Mouse (Mus musculus): ENCODE measurements around the gene Alk. TPM values are rescaled to one million over a fixed set of nuclear protein-coding genes. Genes with fewer than 3 reads are reported as not detected.
A peak's percentile ranks its signal among the peaks of the same experiment; 100 is the strongest.

Gene Alk
- total and polyA plus RNA-seq, 3 experiments = 0.02 TPM; not detected in 2

GRCm38 (mm10) chr17:72017329-72017728 lies 587.1 kb downstream of the Alk start:
- Histone ChIP-seq H3K27me3 (ENCODE audit: control insufficient read depth, insufficient read depth, low read length) (no peaks in the 10 kb centered on the region), H3K4me1 (ENCODE audit: control insufficient read depth, insufficient read depth, low read length) (no peaks in the 10 kb centered on the region), H3K79me2 (replicated peaks; ENCODE audit: control insufficient read depth, insufficient read depth, low read length) (no peaks in the 10 kb centered on the region), H3K9ac (ENCODE audit: low read depth, low read length) (no peak overlapping the region), H3K27ac (no peak overlapping the region), H3K36me3 (ENCODE audit: control insufficient read depth, insufficient read depth, low read length) (no peaks in the 10 kb centered on the region), H3K4me3 (no peak overlapping the region)
- DNase-seq = no peak
- intact Hi-C loops (cut with DNase I) = no loop called here
- no peak for TF ChIP-seq POLR2A (IDR thresholded peaks at IDR 0.05; ENCODE audit: insufficient read depth, low read depth, low read length)
- TF ChIP-seq EP300 (IDR thresholded peaks at IDR 0.05; ENCODE audit: insufficient read depth, low read depth, low read length) = no peak
- no peak for TF ChIP-seq CTCF (IDR thresholded peaks at IDR 0.05)

- intact Hi-C loops (cut with DNase I) = no loop called here
- H3K4me3 ChIP-seq = no peak overlapping the region
- H3K27ac ChIP-seq = no peak overlapping the region
- 87% methylated on average over 3 of the region's 3 CpGs for WGBS
- no peak for DNase-seq
- no peak overlapping the region for H3K9ac ChIP-seq (ENCODE audit: low read depth, low read length)
- H3K4me1 ChIP-seq (ENCODE audit: control insufficient read depth, insufficient read depth, low read length) = no peaks in the 10 kb centered on the region
- no peaks in the 10 kb centered on the region for H3K27me3 ChIP-seq (ENCODE audit: control insufficient read depth, insufficient read depth, low read length)
- no peaks in the 10 kb centered on the region for H3K79me2 ChIP-seq (replicated peaks; ENCODE audit: control insufficient read depth, insufficient read depth, low read length)
- no peaks in the 10 kb centered on the region for H3K36me3 ChIP-seq (ENCODE audit: control insufficient read depth, insufficient read depth, low read length)
- TF ChIP-seq POLR2A (IDR thresholded peaks at IDR 0.05; ENCODE audit: insufficient read depth, low read depth, low read length) = no peak
- no peak for TF ChIP-seq EP300 (IDR thresholded peaks at IDR 0.05; ENCODE audit: insufficient read depth, low read depth, low read length)
- TF ChIP-seq CTCF (IDR thresholded peaks at IDR 0.05) = no peak
Observed at GRCm38 (mm10) chr17:72015253-72015652, 589.2 kb downstream of the Alk start.

GRCm38 (mm10) chr17:72012775-72013174 lies 591.7 kb downstream of the Alk start:
- 77% methylated on average over 9 of the region's 9 CpGs for WGBS
- H3K4me1 ChIP-seq (ENCODE audit: control insufficient read depth, insufficient read depth, low read length) = no peaks in the 10 kb centered on the region
- no peaks in the 10 kb centered on the region for H3K27me3 ChIP-seq (ENCODE audit: control insufficient read depth, insufficient read depth, low read length)
- no peak overlapping the region for H3K9ac ChIP-seq (ENCODE audit: low read depth, low read length)
- TF ChIP-seq POLR2A (IDR thresholded peaks at IDR 0.05; ENCODE audit: insufficient read depth, low read depth, low read length) (no peak), CTCF (IDR thresholded peaks at IDR 0.05) (no peak), EP300 (IDR thresholded peaks at IDR 0.05; ENCODE audit: insufficient read depth, low read depth, low read length) (no peak)
- DNase-seq = no peak
- H3K79me2 ChIP-seq (replicated peaks; ENCODE audit: control insufficient read depth, insufficient read depth, low read length) = no peaks in the 10 kb centered on the region
- intact Hi-C loops (cut with DNase I) = no loop called here
- H3K27ac ChIP-seq = no peak overlapping the region
- no peaks in the 10 kb centered on the region for H3K36me3 ChIP-seq (ENCODE audit: control insufficient read depth, insufficient read depth, low read length)
- no peak overlapping the region for H3K4me3 ChIP-seq

DNA sequence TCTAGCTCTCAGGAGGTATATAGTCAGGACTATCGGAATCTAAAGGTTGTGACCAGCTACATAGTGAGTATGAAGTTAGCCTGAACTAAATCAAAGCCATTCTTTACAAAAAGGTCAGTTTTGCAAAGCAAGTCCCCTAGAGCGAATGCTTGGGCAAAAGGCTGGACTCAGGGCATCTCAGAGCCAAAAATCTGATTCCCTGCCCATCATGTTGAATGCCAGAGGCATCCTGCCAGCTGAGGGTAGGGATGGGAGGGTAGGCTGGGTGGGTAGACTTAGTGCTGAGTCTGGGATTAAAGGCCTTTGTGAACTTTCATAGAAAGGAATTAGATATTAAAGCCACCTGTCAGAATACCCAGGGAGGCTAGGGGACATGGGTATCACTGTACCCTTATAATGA lies 594.6 kb downstream of the Alk start:
- TF ChIP-seq CTCF (IDR thresholded peaks at IDR 0.05) = no peak
- DNase-seq = no peak
- Histone ChIP-seq H3K9ac (ENCODE audit: low read depth, low read length) (no peak overlapping the region), H3K4me3 (no peak overlapping the region), H3K27me3 (ENCODE audit: control insufficient read depth, insufficient read depth, low read length) (no peaks in the 10 kb centered on the region), H3K4me1 (ENCODE audit: control insufficient read depth, insufficient read depth, low read length) (no peaks in the 10 kb centered on the region), H3K27ac (no peak overlapping the region), H3K79me2 (replicated peaks; ENCODE audit: control insufficient read depth, insufficient read depth, low read length) (no peaks in the 10 kb centered on the region), H3K36me3 (ENCODE audit: control insufficient read depth, insufficient read depth, low read length) (no peaks in the 10 kb centered on the region)
- WGBS = 79% methylated on average over 2 of the region's 2 CpGs
- intact Hi-C loops (cut with DNase I) = no loop called here

DNA sequence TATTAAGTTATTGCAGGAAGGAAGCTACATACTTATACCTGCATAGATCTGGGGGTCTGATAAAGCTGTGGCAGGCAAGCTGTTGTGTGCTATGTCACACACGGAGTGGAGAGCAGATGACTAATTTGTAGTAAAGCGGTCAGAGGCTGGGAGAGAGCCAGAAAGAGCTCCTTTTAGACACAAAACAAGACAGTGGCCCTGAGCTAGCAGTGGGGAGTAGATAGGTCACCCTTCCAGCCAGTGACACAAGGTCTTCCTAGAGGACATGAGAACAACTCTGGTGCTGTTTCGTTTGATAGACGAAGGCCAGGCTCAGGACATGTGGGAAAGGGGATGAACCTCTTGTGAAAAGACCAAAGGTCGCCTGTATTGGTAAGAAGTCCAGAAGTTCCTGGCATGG lies 596.0 kb downstream of the Alk start:
- no peak for DNase-seq
- 57% methylated on average over 5 of the region's 5 CpGs for WGBS
- no peaks in the 10 kb centered on the region for H3K27me3 ChIP-seq (ENCODE audit: control insufficient read depth, insufficient read depth, low read length)
- TF ChIP-seq EP300 (IDR thresholded peaks at IDR 0.05; ENCODE audit: insufficient read depth, low read depth, low read length) (no peak), CTCF (IDR thresholded peaks at IDR 0.05) (no peak), POLR2A (IDR thresholded peaks at IDR 0.05; ENCODE audit: insufficient read depth, low read depth, low read length) (no peak)
- no peak overlapping the region for H3K9ac ChIP-seq (ENCODE audit: low read depth, low read length)
- H3K4me1 ChIP-seq (ENCODE audit: control insufficient read depth, insufficient read depth, low read length) = no peaks in the 10 kb centered on the region
- intact Hi-C loops (cut with DNase I) = no loop called here
- H3K79me2 ChIP-seq (replicated peaks; ENCODE audit: control insufficient read depth, insufficient read depth, low read length) = no peaks in the 10 kb centered on the region
- H3K36me3 ChIP-seq (ENCODE audit: control insufficient read depth, insufficient read depth, low read length) = no peaks in the 10 kb centered on the region
- H3K4me3 ChIP-seq = no peak overlapping the region
- H3K27ac ChIP-seq = no peak overlapping the region

- WGBS = 61% methylated on average over 6 of the region's 6 CpGs
- Histone ChIP-seq H3K27ac (no peak overlapping the region), H3K4me1 (ENCODE audit: control insufficient read depth, insufficient read depth, low read length) (no peaks in the 10 kb centered on the region), H3K9ac (ENCODE audit: low read depth, low read length) (no peak overlapping the region), H3K79me2 (replicated peaks; ENCODE audit: control insufficient read depth, insufficient read depth, low read length) (no peaks in the 10 kb centered on the region), H3K36me3 (ENCODE audit: control insufficient read depth, insufficient read depth, low read length) (no peaks in the 10 kb centered on the region), H3K4me3 (no peak overlapping the region), H3K27me3 (ENCODE audit: control insufficient read depth, insufficient read depth, low read length) (no peaks in the 10 kb centered on the region)
- peak in 1 of 2 experiments; percentile 13 for DNase-seq
- TF ChIP-seq POLR2A (IDR thresholded peaks at IDR 0.05; ENCODE audit: insufficient read depth, low read depth, low read length) (no peak), CTCF (IDR thresholded peaks at IDR 0.05) (no peak), EP300 (IDR thresholded peaks at IDR 0.05; ENCODE audit: insufficient read depth, low read depth, low read length) (no peak)
- intact Hi-C loops (cut with DNase I) = no loop called here
Observed at GRCm38 (mm10) chr17:72005365-72005764, 599.1 kb downstream of the Alk start.
